Mouse (Mus musculus): ENCODE measurements around the gene Secisbp2l. TPM values are rescaled to one million over a fixed set of nuclear protein-coding genes. Genes with fewer than 3 reads are reported as not detected.

The Secisbp2l gene
- total RNA-seq (2014; fragmentation: Nextera tagmentation): 11.2 and 20.4 TPM in 2 replicates
- total RNA-seq (2017): 14.2 and 17.7 TPM in 2 replicates

GRCm38 (mm10) chr2:125782719-125783109, at the start of gene Secisbp2l:
Secisbp2l (minus strand) TSS chr2:125782870.
- ATAC-seq (replicated peaks; ENCODE audit: poor library complexity, severe bottlenecking): peak; percentile 98

DNA sequence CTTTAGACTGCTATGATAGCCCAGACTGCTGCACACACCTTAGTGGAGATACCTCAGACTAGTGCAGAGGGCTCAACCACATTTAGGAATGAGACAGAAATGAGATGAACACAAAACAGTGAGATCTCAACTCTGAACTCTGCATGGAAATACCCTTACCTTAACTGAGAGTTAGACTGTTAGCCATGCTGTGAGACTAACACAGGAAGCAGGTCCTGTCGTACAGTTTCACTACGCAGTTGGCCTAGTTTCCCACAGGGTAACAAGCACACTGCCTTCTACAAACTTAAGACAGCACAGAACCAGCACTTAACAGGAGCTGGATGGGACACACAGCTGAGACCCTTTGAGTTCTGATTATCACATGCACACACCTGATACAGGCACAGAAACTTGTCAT, 47.3 kb upstream of the Secisbp2l start:
- no peak for ATAC-seq (replicated peaks; ENCODE audit: poor library complexity, severe bottlenecking)

- ATAC-seq (replicated peaks; ENCODE audit: poor library complexity, severe bottlenecking): no peak
These were observed 45.2 kb upstream of the Secisbp2l start for GRCm38 (mm10) chr2:125827898-125828297.

- ATAC-seq (replicated peaks; ENCODE audit: poor library complexity, severe bottlenecking): no peak
These were observed 43.5 kb upstream of the Secisbp2l start for GRCm38 (mm10) chr2:125826201-125826600.

DNA sequence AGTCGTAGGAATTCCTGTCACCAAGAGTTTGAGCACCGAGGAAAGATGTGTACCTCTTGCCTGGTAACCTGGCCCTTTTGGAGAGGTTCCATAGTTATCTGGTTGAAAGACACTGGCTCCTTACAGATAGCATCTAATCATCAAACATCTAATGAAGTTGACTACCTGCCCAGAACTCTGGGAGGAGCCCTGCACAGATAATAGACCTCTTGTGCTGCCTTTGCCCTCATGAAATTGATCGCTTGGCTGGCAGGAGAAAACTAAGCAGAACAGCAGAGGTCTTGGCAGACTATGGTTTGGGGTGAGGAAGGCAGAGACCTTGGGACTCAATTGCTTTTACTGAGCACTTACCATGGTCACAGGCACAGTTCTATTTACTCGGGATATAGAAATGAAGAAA, 37.7 kb upstream of the Secisbp2l start:
- no peak for ATAC-seq (replicated peaks; ENCODE audit: poor library complexity, severe bottlenecking)

DNA sequence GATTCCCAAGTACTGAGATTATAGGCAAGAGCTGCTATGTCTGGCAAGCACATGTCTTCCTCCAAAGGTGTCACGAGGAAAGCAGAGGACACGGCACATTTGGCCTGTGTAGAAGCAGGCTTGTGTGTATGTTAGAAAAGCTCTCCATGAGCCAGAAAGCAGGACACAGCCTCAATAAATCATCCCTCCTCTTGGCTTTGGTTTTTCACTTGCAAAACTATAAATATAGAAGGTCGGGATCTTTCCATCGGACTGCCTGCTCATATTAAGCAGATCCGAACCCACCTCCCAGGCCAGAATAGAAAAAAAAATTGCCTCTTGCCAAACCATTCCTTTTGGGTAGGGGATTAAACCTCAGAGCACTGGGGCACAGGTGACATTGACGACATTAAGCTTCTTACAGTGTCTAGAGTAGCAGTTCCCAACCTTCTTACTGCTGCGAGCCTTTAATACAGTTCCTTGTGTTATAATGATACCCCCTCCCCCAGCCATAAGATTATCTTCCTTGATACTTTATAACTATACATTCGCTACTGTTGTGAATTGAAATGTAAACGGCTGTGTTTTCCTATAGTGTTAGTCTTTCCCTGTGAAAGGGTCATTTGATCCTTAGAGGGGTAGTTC, 31.4 kb upstream of the Secisbp2l start:
- no peak for ATAC-seq (replicated peaks; ENCODE audit: poor library complexity, severe bottlenecking)

GRCm38 (mm10) chr2:125811332-125811731, 28.7 kb upstream of the Secisbp2l start:
- peak; percentile 37; the same call in 1 of the 2 replicates for ATAC-seq (replicated peaks; ENCODE audit: poor library complexity, severe bottlenecking)

- ATAC-seq (replicated peaks; ENCODE audit: poor library complexity, severe bottlenecking): no peak
These were observed 26.9 kb upstream of the Secisbp2l start for GRCm38 (mm10) chr2:125809551-125809950.

DNA sequence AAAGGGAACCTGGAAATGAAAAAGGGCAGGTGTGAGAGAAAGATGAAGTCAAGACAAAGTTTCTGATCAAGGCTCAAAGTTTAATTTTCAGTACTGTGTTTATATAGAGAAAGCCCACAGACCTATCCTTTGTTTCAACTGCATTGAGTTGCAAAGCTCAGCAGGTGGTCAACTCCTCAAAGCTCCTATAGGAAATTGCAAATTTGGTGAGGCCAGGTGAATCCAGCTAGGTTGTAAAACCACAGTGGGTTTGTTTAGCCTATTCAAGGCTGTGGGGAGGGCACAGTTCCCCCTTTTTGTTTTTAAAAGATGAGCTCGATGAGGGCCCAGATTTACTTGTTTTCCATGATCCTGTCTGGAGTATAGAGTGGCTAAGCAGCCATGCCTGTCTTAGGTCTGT, 23.2 kb upstream of the Secisbp2l start:
- no peak for ATAC-seq (replicated peaks; ENCODE audit: poor library complexity, severe bottlenecking)

- no peak for ATAC-seq (replicated peaks; ENCODE audit: poor library complexity, severe bottlenecking)
These were observed 19.3 kb upstream of the Secisbp2l start for GRCm38 (mm10) chr2:125801947-125802346.

DNA sequence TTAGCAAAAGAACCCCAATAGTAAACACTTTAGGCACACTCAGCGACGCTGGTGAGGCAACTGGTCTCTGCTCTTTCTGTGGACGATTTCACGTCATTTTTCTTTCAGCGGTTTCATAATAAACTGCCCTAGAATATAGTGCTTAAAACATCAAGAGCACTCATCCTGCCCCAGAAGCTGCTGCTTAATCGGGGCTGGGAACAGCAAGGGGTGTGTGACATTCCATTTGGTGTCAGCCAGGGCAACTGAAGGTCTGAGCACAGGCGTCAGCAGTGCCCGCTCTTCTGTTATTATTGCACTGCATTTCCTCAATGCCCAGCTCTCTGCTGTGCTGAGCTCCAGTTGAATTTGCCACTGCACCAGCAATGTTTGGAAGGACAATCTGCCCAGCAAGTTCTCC, 18.4 kb upstream of the Secisbp2l start:
- no peak for ATAC-seq (replicated peaks; ENCODE audit: poor library complexity, severe bottlenecking)

DNA sequence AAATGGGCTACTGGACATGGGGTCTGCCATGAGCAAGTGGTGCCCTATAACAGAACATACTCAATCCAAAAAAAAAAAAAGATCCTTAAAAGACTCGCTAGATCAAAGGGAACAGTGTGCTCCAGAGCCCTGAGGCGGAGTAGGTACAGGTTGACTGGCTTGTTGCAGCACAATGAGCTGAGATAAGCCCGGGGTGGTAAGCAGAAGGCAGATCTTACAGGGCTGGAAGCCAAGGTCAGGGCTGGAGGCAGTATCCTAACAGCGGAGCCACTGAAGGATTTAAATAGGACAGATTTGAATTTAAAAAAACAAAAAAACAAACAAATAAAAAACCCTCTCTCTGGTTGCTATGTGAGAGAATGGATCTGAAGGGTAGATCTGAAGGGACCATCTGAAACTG, 17.8 kb upstream of the Secisbp2l start:
- ATAC-seq (replicated peaks; ENCODE audit: poor library complexity, severe bottlenecking): no peak

DNA sequence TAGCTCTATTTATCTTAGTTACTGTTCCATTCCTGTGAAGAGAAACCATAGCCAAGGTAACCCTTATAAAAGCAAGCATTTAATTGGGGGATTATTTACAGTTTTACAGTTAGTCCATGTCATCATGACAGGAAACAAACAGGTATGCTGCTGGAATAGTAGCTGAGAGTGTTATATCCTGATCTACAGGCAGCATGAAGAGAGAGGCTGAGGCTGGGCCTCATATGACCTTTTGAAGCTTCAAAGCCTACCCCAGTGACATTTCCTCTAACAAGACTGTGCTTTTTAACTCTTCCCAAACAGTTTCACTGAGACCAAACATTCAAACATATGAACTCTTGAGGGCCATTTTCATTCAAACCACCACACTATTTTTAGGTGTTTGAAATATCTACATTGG, 15.2 kb upstream of the Secisbp2l start:
- no peak for ATAC-seq (replicated peaks; ENCODE audit: poor library complexity, severe bottlenecking)

- peak; percentile 29 for ATAC-seq (replicated peaks; ENCODE audit: poor library complexity, severe bottlenecking)
These were observed 12.4 kb upstream of the Secisbp2l start for GRCm38 (mm10) chr2:125795118-125795517.

DNA sequence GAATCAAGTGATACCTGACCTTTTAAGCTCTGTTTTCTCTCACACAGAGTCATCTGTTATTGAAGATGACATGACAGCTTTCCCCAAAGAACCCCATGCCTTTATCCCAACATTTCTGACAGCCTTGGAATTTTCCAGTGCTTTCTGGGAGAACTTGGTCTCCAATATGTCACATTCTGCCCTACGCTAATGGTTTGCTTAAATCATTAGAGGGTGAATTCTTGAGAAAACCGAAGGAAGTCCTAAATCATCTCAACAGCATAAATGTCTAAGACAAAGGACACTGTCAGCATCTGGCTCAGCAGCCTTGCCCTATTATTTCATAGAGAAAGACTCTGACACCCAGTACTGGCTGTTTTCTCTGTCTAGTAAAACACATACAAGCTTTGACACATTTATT, 11.5 kb upstream of the Secisbp2l start:
- no peak for ATAC-seq (replicated peaks; ENCODE audit: poor library complexity, severe bottlenecking)

- 0 out of 2 replicates have a peak, but pooled peaks have one; percentile 1 for ATAC-seq (replicated peaks; ENCODE audit: poor library complexity, severe bottlenecking)
These were observed 10.2 kb upstream of the Secisbp2l start for GRCm38 (mm10) chr2:125792879-125793261.

GRCm38 (mm10) chr2:125792144-125792878, 9.6 kb upstream of the Secisbp2l start:
- ATAC-seq (replicated peaks; ENCODE audit: poor library complexity, severe bottlenecking): peak; percentile 56

GRCm38 (mm10) chr2:125791485-125791885, 8.8 kb upstream of the Secisbp2l start:
- ATAC-seq (replicated peaks; ENCODE audit: poor library complexity, severe bottlenecking): peak; percentile 84

GRCm38 (mm10) chr2:125790242-125790641, 7.6 kb upstream of the Secisbp2l start:
- ATAC-seq (replicated peaks; ENCODE audit: poor library complexity, severe bottlenecking): no peak

DNA sequence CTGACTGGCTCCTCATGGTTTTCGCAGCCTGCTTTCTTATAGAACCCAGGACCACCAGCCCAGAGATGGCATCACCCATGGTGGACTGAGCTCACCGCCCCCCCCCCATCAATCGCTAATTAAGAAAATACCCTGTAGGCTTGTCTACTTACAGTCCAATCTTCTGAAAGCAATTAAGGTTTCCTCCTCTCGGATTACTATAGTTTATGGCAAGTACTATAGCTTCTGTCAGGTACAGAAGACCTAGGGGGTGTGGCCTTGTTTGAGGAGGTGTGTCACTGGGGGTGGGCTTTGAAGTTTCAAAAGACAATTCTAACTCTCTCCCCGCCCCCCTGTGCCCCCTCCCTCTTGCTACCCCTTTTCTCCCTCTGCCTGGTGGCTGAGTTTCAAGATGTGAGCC, 6.6 kb upstream of the Secisbp2l start:
- ATAC-seq (replicated peaks; ENCODE audit: poor library complexity, severe bottlenecking): no peak

GRCm38 (mm10) chr2:125788785-125789184, 6.1 kb upstream of the Secisbp2l start:
- no peak for ATAC-seq (replicated peaks; ENCODE audit: poor library complexity, severe bottlenecking)

DNA sequence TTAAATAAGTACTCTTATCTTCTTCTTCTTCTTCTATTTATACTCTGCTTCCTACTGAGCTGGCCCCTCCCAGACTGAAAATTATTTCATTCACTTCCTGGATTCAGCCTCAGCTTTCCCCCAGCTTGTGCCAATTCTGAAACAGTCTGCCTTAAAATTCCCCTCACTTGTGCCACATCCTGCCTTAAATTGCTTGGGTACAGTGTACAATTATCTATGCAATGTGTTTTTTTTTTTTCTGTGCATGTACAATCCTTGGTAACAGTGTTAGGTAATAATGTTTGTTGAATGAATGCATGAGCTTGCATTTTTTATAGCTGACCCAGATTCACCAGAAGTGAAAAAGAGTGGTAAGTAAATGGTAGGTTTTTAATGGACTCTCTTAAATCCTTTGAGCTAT, 5.7 kb upstream of the Secisbp2l start:
- peak; percentile 15; the same call in 1 of the 2 replicates for ATAC-seq (replicated peaks; ENCODE audit: poor library complexity, severe bottlenecking)

Data from granulocyte monocyte progenitor cell, adult 5-6 weeks (primary cell).